Mouse (Mus musculus) Muller cell, postnatal 12 days (primary cell): ENCODE measurements around the gene Tnfsf8.

Source experiments
- DNase-seq: peaks from one replicate; pipeline ENCODE4 v3.0.0-alpha.2; 2015; ENCODE audit errors: inconsistent ontology term

Tnfsf8 gene

GRCm38 (mm10) chr4:63842278-63842677, 18.9 kb downstream of the Tnfsf8 start:
- DNase-seq = no peak

GRCm38 (mm10) chr4:63840457-63840856, 20.7 kb downstream of the Tnfsf8 start:
- peak; percentile 51 for DNase-seq

- no peak for DNase-seq
These were observed 38.0 kb downstream of the Tnfsf8 start for GRCm38 (mm10) chr4:63823136-63823535.

DNA sequence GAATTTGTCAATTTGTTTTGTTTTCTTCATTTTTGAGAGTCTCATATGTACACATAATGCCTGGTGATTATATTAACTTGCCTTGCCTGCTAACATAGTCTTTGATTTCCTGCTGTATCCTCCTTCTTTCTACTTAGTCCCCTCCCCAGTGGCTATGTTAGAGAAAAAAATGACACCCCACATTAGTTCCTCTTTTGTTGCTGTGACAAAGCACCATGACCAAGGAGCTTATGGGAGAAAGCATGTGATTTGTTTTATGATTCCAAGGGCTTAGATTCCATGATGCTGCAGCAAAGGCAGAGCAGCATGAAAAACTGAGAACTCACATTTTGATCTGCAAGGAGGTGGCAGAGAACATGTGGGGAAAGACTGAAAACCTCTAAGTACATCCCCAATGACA, 43.6 kb downstream of the Tnfsf8 start:
- no peak for DNase-seq

- DNase-seq = no peak
These were observed 45.5 kb downstream of the Tnfsf8 start for GRCm38 (mm10) chr4:63815668-63816067.

DNA sequence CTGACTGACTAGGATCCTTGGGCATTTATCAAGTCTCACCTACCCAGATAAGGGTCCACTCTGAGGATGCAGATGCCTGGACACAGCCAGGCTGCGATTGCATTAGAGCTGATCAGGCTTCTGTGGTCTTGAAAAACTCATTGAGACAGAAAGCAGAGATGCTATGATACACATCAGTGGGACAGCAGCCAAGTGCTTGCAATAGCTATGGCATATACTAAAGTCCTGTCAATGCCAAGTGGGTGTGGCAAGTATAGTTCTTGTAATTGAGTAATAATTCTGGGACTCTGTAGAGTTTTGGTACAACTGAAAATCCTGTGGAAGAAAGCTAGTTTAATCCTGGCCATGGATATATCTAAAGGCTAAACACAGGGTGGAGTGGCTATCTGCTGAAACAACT, 63.1 kb downstream of the Tnfsf8 start:
- no peak for DNase-seq

DNA sequence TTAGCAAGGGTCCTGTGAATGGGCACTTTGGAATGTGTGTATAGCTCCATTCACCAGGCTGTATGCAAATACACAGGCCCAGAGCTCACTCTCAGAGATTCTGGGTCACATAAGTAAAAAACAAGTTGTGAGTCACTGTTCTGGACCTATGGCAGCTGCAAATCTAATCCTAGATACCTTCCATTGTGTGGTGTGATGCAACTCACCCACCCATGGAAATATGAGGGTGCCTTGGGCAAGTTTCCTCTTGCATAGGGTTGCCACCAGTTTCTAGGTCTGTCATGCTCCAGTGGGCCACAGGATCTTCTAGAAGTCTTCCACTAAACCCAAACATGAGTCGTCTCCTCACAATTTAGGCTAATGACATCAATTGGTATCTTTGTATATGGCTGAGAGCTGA, 64.6 kb downstream of the Tnfsf8 start:
- peak; percentile 70 for DNase-seq

DNA sequence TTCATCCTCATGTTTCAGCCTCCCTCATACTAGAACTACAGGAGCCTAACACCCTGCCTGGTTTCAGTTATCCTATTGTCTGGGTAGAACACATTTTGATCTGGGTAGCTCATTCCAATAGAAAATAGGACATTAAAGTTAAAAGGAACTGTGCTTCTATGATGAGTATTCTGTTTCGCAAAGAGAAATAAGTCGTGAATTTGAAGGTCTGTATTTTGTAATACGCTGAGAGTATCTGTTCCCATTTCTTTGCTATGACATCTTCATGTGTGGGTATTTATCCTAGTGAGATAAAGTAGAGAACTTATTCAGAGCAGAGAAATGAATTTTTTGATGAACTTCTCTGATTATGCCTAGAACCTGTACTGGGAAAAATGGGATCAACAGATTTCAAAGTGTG, 68.8 kb downstream of the Tnfsf8 start:
- DNase-seq = no peak

DNA sequence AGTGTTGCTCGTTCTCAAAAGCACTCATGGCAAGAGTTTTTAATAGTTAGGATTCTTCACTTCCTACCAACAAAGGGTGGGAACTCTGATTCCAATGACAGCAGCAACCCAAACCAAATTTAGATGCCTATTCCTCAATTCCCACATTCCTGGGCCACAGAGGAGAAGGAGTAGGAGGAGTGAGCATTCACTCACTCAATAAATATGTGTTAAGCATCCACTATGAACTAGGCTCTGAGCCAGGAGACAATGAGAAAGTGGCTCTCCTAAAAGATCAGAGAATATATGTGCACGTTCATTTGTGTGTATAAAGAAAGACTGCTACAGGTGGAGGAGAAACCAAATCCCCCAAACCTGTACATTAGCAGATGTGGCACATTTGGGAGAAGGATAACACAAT, 75.7 kb downstream of the Tnfsf8 start:
- peak; percentile 82 for DNase-seq

GRCm38 (mm10) chr4:63783826-63784225, 77.3 kb downstream of the Tnfsf8 start:
- no peak for DNase-seq

- no peak for DNase-seq
These were observed 78.1 kb downstream of the Tnfsf8 start for GRCm38 (mm10) chr4:63782970-63783613.
